Mouse (Mus musculus) heart, adult 8-10 months (tissue): ENCODE results near the gene Zmiz1. TPM values are rescaled to one million over a fixed set of nuclear protein-coding genes. Genes with fewer than 3 reads are reported as not detected.

Source experiments
- DNase-seq: peaks from one replicate; pipeline ENCODE4 v3.0.0; 2022; ENCODE audit warnings: low spot score
- total RNA-seq, 4 experiments: library from RNA; stranded (reverse); gene quantifications; 2 replicates each; pipeline ENCODE4 v1.2.4; 2022

The Zmiz1 gene
- total RNA-seq, 4 experiments from 2014 or later, result 34.7 to 44.1 (median 40.4) TPM

DNA sequence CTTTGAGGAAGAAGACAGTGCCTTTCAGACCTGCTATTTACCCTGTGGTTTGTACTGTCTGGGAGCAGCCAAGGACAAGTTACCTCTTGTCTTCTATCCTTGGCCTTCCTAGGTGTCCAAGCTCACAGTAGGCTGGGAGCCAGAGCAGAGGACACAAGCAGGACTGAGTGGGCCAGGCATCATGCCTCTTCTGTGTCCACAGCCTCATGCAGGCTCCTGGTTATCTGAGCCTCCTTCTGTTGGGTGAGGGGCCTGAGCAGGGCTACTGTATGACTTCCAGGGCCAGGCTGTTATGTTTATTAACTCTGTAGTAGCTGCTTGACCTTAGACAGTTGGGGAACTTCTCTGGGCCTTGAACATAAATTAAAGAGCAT, 75.4 kb downstream of the Zmiz1 start:
- no peak for DNase-seq

DNA sequence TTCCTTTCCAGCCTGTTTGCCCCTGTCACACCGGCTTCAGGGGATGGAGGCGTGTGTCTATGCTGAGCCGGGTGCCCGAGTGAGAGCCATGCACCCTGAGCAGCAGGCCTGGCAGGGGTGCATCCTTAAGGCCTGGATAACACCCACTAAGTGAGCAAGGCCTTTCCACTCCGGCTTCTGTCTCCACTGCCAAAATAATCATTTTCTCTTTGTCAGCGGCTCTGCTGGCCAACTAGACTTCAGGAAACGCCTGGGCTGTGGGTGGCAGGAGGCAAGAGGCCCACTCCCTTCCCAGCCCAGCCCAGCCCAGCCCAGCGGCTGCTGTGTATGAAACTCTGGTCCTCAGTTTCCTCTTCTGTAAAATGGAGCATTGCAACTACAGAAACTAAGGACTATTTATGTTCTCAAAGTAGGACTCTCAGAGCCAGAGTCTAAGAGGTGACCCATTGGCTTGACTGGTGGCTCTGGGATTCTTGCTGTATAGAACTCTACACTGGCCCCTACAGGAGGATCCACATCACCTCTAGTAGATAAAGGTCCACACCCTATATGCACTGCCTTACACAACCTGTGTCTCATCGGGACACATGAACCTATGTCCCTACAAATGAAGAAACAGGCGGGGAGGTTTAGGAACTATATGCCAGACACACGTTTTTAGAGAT, 76.1 kb downstream of the Zmiz1 start:
- no peak for DNase-seq

DNA sequence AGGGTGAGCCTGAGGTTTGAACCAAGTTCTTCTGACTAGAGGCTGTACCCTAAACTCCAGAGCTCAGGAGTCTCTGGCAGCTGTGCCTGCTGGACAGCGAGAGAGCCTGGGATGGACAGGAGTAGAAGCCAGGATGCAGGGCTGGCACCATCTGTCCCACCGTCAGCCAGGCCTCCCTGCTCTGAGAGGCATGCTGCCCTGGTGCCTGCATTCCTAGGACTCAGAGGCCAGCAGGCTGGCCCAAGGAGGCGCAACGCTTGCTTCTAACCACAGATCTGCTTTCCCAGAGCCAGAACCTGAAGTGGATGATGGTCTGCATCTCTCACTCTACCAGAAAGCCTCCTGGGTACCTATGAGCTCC, 76.6 kb downstream of the Zmiz1 start:
- no peak for DNase-seq

DNA sequence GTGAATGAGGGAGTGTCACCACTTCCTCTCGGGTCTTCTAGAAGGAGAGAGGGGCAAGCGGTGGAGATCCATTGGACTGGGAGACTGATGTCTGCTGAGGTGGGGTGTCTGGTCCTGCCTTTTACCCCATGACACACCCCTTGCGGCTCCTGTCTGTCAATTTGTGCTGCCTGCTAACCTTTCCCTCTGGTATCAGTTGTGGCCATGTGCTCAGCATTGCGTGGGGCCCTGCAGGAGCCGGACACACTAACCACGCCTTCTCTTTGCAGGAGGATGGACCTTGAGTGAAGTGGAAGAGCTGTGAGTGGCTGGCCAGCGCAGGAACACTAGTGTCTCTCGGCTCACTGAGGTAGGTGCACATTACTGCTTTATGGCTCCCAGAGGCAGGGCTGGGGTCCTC, 77.5 kb downstream of the Zmiz1 start:
- DNase-seq, result no peak

DNA sequence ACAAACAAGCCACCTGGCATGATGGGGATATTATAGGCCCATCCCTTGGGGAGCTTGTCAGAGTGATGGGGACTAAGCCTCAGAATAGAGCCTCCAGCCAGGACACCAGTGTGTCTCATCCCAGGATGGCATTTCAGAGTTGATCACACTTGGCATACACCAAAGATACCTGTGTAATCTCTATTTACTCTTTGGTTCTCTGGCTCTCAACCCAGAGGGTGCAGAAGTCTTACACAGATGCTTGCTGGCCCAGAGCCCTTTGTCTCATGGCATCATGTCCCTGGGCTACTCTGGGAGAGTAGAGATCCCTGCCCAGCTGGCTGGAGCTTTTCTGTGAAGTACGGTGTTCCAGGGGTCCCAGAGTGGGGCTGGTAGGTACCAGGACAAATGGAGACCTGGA, 78.4 kb downstream of the Zmiz1 start:
- no peak for DNase-seq

DNA sequence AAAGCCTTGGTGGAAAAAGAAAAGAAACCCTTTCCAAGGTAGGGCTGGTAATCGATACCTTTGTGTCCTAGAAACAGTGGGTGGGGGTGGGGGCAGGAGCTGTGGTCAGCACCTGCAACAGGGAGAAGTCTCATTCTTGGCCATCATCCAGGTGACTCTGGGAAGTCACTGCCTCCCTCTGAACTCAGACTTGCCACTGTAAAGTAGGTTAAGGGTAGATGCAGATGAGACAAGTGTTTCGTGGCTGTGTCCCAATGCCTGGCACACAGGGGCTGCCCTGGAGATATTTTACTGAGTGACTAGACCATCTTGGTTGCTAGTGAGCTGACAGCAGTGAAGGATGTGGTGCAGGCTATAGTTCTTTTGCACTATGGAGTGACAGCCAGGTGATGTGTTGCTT, 79.5 kb downstream of the Zmiz1 start:
- DNase-seq, result no peak

DNA sequence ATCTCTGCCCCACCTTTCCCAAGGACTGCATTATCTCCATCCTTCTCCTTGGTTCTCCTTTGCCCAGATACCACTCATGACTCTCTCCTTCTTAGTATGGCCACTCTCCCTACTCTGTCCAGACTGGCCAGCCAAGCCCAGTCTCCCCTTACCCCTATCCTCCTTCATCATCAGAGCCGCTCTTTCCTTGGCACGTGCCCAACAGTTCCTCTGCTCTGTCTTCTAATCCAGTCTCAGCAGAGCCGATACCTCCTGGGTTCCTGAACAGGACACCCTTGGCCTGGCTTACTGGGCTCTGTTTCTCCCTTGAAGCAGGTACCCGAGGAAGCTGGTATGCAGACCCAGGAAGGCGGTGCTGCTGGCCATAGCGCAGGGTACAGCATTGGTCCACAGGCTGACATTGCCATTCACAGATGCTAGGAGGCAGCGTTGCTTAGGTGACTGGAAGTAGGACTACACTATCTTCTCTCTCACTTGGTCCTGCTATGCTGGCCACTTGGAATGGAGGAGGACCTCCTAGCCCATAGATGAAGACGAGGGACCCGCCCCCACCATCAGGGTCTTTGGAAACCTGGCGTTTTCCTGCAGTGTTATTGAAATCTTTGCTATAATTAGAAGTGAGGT, 80.6 kb downstream of the Zmiz1 start:
- DNase-seq, result no peak

DNA sequence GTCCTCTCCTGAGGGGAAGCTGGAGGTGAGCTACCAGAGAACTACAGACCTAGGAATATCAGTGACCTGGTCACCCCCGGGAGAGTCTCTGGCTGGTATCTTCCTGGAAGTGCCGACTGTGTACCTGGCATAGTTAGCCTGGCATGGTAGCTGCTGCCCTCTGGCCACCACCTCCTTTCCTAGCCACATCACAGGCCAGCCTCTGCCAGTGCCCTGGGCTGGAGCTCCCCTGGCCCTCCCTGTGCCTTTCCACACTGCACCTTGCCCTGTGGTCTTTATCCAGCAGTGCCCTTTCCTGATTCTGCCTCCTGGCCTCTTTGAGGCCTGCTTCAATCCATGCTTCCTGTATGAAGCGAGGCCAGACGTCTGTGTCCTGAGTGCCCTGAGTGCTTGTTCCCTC, 81.2 kb downstream of the Zmiz1 start:
- no peak for DNase-seq

DNA sequence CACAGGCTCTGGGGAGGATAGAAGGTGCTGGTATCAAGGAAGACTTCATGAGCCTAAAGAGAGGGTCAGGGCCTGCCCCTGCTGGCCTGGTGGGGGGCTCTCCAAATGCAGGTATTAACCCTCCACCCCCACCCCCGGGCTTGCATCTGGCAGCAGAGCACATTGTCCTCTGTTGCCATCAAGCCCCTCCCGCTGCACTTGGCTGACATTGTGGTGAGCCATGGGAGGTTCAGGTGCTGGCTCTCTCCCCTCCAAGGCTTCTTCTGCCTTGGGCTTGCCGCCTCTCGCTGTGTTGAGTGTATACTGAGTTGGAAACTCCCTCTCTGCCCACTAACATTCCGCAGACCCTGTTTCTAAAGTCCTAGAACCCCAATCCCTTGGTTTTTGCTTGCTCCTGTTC, 82.2 kb downstream of the Zmiz1 start:
- DNase-seq, result no peak

DNA sequence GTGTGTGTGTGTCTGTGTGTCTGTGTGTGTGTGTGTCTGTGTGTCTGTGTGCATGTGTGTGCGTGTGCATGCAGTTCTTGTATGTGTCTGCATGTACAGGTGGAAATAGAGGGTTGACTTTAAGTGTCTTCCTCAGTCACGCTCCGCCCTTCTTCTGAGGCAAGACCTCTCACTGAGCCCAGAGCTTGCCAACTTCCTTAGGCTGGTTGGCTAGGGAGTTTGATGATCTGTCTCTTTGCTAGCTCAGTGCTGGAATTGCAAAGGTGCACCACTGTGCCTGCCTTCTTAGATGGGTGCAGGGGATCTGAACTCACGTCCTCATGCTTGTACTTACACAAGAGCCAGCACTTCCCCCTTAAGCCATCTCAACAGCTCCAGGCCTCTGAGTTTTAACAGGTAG, 84.1 kb downstream of the Zmiz1 start:
- DNase-seq, result no peak

DNA sequence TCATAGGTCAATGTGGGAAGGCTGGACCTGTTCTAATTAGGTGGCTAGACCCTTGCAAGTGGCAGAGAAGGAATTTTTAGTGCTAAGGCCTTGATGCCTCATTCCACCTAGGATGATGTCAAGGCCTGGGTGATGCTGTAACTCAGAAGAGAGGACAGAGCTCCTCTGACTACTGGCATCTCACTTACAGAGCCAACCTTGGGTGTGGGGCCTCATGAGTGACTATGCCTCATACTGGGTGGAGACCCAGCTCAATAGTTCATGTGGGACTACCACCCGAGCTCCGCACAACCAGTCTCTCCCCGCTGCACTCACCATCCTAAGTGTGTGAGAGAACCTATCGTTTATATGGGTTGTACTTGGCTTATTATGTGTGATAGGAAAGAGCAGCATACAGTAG, 84.9 kb downstream of the Zmiz1 start:
- no peak for DNase-seq

DNA sequence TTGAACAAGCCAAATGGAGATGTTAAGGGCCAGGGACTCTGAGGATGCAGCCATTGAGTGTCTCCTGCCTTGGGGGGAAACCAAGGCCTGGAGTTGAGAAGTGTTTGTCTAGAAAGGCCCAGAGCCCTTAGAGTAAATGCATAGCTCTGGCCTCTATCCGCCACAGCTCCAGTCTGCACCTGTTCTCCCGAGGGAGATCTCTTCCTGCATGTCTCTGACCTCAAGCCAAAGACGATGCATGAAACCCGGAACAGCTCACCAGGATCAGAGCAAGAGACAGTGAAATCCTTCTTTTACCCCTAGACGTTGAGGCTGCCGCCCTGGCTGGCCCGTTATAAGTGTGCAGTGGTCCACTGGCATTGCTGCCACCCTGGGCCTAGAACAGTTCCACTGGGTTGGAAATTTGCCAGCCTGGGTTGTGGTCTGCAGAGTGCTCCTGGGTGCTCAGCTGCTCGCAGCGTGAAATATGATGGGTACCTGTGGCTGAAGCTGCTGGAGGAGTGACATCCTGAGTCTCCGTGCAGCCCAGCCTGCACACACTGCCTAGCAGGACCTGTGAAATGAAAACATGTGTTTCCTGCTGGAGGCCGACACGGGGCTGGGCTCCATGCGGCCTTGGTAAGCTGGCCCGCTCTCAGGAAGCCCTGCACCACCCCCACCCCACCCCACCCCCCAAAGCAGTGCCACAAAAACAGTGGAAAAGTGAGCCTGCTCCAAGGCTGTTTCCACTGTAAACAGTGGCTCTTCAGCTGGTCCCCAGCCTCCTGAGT, 88.1 kb downstream of the Zmiz1 start:
- no peak for DNase-seq

DNA sequence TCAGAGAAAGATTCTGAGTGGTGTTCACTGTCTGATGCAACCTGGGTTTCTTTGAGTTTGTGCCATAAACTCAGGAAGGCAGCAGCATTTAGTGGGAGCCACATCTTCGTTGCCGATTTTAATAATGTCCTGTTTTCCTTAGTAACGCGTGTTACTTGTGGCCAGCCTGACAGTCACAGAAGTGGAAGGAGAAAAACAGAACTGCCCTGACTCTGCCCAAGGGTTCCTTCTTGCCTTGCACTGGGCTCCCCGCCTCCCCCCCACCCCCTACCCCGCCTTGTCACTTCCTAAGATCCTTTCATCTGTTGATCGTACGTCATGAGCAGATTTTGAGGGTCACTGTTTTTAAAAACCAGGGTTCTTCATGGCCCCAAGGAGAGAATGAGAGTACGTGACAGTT, 88.9 kb downstream of the Zmiz1 start:
- DNase-seq, result no peak

DNA sequence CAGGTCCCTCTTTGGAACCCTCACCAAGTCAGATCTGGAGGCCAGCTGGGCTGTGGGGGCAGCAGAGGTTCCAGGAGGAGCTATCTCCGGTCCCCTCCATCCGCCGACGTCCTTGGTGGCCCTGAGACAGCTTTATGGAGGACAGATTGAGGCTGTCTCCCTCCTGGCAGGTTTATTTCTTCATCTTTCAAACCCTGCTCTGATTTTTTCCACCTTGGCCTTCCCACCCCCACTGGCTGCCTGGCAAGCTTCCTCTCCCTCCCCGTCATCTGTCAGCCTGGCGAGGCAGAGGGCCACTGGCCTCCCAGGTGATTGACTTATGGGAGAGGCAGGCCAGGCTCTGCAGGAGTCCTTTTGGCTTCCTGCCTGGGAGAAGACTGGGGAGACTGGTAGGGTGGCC, 89.7 kb downstream of the Zmiz1 start:
- DNase-seq, result no peak

DNA sequence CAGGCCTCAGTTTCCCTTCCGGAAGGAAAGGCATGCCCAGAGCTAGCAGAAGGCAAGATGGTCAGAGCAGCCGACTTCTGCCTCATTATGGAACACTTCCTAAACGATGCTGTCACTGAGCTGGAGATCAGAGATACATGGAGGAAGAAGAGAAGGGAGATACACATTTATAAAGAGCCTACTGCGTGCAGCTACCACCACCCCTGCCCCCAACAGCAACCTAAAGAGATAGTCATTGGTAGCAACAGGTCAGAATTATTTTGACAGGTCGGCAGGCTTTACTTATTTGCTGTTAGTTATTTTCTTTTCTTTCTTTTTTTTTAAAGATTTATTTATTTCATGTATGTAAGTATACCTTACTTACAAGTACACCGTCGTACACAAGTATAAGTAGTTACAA, 90.1 kb downstream of the Zmiz1 start:
- DNase-seq, result no peak

DNA sequence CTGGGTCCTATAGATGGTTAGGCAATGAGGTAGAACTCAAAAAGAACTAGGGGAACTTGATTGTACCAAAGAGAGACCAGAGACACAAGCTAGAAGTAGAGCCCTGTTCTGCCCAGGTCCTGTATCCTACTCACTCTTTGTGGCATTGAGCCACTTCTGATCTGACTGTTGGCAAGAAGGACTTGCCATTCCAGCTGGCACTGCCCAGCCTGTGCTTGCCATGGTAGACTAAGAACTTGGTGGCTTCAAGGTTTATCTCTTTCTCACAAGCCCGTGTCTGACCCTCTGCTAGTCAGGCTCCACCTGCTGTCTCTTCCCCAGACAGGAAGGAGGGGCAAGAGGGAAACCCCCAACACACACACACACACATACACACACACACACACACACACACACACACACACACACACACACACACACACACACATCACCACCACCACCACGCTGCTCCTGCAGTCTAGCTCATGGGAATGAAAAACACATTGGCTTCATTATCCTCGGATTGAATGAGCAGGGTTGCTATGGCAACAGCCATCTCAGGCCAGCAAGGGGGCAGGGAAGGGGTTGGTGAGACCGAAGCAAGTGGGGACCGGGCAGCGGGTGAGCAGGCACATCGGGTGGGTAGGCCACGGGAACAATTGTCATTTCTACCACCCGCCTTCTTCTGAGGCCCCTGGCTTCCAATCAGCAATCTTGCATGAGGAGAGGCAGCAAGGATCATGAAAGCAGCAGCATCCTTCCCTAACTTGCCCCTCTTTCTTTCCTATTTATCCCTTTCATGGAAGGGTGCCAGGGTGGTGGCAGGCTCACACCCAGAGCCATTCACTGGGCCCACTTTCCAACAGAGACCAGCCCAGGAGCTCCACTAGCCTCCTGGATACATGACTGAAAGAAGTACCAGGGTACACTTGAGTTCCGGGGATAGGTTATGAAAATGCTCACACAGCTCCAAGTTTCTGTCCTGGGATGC, 91.2 kb downstream of the Zmiz1 start:
- no peak for DNase-seq

DNA sequence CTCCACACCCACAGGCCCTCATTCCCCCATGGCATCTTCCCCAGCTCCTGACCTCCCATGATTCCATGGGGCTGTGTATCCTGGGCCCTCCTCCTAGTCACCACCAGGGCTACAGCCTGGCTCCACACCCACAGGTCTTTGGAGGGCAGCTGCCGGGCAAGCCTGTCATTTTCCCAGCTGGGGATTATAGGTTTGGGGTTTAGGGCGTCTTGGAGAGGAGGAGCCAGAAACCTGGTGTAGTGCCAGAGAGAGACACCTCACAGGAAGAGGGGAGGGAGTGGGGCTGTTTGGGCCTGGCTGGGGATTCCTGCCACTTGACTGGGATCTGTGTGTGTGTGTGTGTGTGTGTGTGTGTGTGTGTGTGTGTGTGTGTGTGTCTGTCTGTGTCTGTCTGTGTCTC, 92.7 kb downstream of the Zmiz1 start:
- no peak for DNase-seq

DNA sequence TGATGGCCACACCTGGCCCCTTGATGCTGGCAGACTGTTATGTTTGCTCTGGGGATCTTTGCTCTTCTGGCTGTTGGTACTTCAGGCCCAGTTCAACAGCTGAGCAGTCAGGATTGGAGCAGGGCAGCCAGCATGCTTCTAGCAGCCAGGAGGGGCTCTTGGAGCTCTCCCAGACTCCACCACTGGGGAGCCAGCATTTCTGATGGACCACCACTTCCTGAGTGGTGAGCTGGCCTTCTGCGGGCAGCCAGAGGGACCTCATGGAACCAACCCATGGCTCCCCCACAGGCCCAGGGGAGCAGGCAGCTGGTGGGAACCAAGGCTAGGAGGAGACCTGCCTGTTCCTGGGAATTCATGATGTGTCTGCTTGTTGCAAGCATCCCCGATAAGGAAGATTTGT, 94.4 kb downstream of the Zmiz1 start:
- DNase-seq, result no peak

DNA sequence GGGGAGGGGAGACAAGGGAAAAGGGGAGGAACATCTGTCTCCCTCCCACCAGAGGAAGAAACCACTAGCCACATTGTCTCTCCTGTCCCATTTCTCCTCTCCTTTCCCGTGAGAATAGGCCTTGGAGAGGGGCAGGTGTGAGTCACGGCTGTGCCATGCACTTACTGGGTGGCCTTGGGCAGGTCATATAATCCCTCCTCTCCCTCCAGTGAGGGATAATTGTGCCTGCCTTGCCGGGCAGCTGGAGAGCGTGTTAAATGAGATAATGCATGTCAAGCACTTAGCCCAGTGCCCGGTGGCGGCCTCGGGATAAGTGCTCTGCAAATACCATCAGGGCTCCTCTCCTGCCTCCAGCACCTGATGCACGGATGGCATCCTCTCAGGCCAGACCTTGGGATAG, 95.8 kb downstream of the Zmiz1 start:
- DNase-seq, result no peak

DNA sequence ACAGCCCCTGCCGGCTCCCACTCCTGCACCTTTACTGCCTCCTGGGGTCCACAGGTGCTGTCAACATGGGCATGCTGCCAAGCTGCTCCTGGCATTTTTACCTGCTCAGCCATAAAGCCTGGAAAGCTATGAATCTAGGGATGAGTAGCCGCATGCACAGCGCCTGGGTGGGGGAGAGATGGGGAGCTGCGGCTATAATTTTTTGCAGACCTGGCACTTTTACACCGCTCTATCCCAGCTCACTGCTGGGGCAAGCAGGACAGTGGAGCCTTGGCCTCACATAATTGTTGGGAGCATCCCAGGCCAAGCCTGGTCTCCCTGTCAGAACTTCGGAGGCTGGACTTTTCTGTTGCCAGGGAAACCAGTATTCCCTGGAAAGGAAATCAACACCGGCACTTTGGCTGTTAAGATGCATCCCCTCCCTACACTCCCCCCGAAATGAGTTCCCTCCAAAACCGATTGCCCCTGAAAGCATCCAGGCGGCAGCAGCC, 96.4 kb downstream of the Zmiz1 start:
- DNase-seq, result no peak

DNA sequence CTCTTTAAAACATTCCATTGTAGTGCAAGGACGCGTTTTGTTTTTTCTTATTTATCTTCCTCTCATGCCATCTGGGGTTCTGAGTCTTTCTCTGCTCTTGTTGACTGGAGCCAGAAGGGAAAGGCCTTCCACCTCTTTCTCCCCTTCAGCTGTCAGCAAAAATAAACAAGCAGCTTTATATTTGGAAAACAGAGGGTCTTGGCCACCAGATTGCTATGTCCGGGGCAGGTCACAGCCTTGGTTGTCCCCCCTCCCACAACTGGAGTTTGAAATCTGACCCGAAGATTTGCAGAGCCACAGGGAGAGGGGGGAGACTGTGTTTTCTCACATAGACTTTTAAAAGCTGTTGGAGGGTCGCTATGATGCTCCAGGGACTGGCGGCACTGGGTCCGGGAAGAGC, 96.9 kb downstream of the Zmiz1 start:
- no peak for DNase-seq

DNA sequence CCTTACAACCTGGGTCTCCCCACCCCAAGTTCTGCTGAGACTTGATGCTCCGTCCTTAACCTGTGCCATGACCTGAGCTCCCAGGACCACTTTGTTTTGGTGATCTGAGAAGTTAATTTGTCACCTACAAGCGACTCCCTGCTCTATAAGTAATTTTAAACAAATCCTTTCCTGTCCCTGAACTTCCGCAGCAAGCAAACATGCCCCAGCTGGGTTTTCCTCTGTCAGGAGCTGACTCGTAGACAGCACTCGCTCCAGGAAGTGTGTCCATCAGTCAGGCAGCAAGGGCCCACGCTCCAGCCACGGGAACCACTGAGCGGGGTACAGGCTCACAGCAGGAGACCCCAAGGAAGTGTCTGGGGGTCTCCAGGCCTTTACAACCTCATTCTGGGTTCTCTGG, 98.0 kb downstream of the Zmiz1 start:
- DNase-seq, result no peak
